Mouse (Mus musculus) c-Kit-positive CD71-positive TER-119-negative erythroid progenitor cells, embryonic 14.5 days (primary cell): ENCODE results near the gene Kdm2a.

Experiments used
- DNase-seq: peaks from one replicate; pipeline ENCODE4 v3.0.0-alpha.2; 2013; ENCODE audit warnings: low read depth

Kdm2a gene

GRCm38 (mm10) chr19:4326881-4327280, 71.2 kb downstream of the Kdm2a start:
- DNase-seq = no peak

GRCm38 (mm10) chr19:4326106-4326505, 72.0 kb downstream of the Kdm2a start:
- DNase-seq = no peak

GRCm38 (mm10) chr19:4322134-4322533, 76.0 kb downstream of the Kdm2a start:
- DNase-seq = no peak

GRCm38 (mm10) chr19:4321622-4322021, 76.5 kb downstream of the Kdm2a start:
- DNase-seq = no peak

- no peak for DNase-seq
Observed at GRCm38 (mm10) chr19:4319272-4319671, 78.8 kb downstream of the Kdm2a start.

GRCm38 (mm10) chr19:4317181-4317580, 80.9 kb downstream of the Kdm2a start:
- no peak for DNase-seq

- DNase-seq = no peak
Observed at GRCm38 (mm10) chr19:4315223-4315944, 82.7 kb downstream of the Kdm2a start.

GRCm38 (mm10) chr19:4309776-4310185, 88.3 kb downstream of the Kdm2a start:
- DNase-seq = peak; percentile 56

GRCm38 (mm10) chr19:4309302-4309701, 88.8 kb downstream of the Kdm2a start:
- no peak for DNase-seq

- no peak for DNase-seq
Observed at GRCm38 (mm10) chr19:4306190-4306577, 91.9 kb downstream of the Kdm2a start, which contains the start of gene Grk2. Gene Grk2 (minus strand): TSS chr19:4306222.

- no peak for DNase-seq
Observed at GRCm38 (mm10) chr19:4305491-4306189, 92.4 kb downstream of the Kdm2a start.

- DNase-seq = no peak
Observed at GRCm38 (mm10) chr19:4304871-4305321, 93.2 kb downstream of the Kdm2a start.

GRCm38 (mm10) chr19:4304251-4304821, 93.7 kb downstream of the Kdm2a start:
- DNase-seq = no peak

GRCm38 (mm10) chr19:4303640-4303995, 94.5 kb downstream of the Kdm2a start:
- no peak for DNase-seq

- DNase-seq = no peak
Observed at GRCm38 (mm10) chr19:4302936-4303639, 95.0 kb downstream of the Kdm2a start.

- no peak for DNase-seq
Observed at GRCm38 (mm10) chr19:4301735-4302651, 96.1 kb downstream of the Kdm2a start.

GRCm38 (mm10) chr19:4300852-4301734, 97.0 kb downstream of the Kdm2a start:
- DNase-seq = no peak

GRCm38 (mm10) chr19:4300271-4300704, 97.8 kb downstream of the Kdm2a start:
- no peak for DNase-seq

GRCm38 (mm10) chr19:4299574-4300270, 98.4 kb downstream of the Kdm2a start:
- DNase-seq = no peak

GRCm38 (mm10) chr19:4299126-4299525, 99.0 kb downstream of the Kdm2a start:
- DNase-seq = no peak
